Mouse (Mus musculus): Measurements from ENCODE around the gene Rarb.

Rarb gene

GRCm38 (mm10) chr14:16733595-16734298 is 85.2 kb downstream of the Rarb start:
- DNase-seq: no peak

GRCm38 (mm10) chr14:16732054-16732453 is 86.9 kb downstream of the Rarb start:
- DNase-seq: no peak

GRCm38 (mm10) chr14:16728175-16728838 is 90.6 kb downstream of the Rarb start:
- no peak for DNase-seq

DNA sequence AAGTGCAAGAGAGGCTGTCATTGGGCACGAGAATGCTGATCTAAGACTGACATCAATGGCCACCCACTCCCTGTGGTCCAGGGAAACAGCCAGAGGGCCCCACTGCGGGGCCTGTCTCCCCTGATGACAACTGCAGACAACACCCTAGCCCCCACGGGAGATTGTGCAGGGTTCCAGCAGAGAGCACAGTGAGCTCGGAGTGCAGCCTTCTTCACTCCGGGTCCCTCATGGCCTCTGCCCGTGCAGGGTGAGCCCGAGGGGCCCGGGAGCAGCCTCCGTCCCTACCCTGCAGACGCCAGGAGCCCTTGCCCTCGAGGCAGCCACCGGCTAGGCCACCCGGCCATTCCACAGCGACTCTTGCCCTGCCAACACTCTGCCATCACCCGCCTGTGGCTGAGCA is 95.0 kb downstream of the Rarb start:
- no peak for DNase-seq

GRCm38 (mm10) chr14:16717821-16718220 is 101.1 kb downstream of the Rarb start:
- no peak for DNase-seq

- no peak for DNase-seq
These were observed 104.5 kb downstream of the Rarb start for GRCm38 (mm10) chr14:16714344-16714955.

GRCm38 (mm10) chr14:16713773-16714172 is 105.2 kb downstream of the Rarb start:
- DNase-seq: no peak

DNA sequence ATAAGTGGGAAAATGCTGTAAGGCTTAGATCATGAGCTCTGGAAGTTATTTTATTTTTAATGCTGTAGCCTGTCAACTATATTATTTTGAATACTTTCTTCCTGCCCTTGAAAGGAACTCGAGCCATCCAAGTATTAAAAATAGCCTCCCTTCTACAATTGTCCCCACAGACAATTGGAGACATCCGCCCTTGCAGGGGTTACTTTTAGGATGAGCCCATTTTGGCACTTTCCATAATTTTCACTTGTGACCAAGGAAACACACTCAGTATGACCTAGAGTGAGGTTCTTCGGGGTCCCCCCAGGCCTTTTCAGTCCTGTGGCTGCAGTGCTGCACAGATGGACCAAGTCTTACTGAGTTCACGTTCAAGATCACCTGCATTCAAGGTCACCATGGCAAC is 119.7 kb downstream of the Rarb start:
- no peak for DNase-seq

DNA sequence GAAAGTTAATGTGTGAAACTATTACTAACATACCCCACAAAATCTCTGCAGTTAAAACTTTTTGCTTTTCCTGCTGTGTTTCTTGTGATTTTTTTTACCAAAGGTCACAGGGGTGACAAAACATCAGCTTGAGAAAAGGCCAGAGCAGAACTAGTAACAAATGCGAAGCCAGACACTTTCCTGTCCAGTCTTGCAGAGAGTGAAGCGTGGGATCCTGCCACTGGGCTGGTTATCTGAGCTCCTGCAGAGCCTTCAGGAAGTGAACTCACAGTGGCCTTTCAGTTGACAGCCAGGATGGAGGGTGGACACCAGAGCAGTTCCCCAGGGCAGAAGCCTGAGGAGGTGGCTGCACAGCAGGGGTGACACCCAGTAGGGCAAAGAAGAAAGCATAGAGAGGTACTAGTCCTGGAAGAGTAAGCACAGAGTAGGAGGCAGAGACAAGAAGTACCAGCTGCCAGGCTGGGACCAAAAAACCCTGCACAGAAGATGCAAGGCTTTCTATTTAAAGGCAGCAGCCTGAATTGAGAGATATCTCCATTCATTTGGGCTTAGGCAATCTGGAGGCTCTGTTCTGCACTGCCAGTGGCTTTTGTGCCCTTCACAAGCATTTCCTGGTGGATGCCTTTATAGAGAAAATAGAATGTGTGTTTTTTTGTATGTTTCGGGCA is 123.4 kb downstream of the Rarb start:
- DNase-seq: peak; percentile 12

- DNase-seq: no peak
These were observed 140.6 kb downstream of the Rarb start for GRCm38 (mm10) chr14:16678335-16678734.

DNA sequence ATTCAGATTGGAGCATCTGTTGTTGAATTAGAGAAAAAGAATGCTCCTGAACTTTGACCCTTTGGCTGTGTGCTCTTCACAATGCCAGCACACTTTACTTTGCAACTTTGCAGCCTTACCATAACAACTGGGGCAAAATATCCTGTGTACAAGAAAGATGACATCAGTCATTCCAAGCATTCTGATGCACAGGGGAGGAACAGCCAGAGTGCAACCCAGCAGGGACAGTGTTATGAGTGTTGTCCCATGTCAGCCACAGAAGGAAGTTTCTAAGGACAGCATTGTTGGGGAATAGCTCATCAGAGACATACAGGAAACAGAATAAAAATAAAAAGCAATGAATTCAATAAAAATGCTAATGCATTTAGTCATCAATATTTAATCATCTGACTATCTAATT is 141.9 kb downstream of the Rarb start:
- no peak for DNase-seq

GRCm38 (mm10) chr14:16670571-16670970 is 148.4 kb downstream of the Rarb start:
- DNase-seq: no peak

GRCm38 (mm10) chr14:16639153-16639943 is 179.6 kb downstream of the Rarb start:
- DNase-seq: no peak

GRCm38 (mm10) chr14:16613975-16614374 is 205.0 kb downstream of the Rarb start:
- DNase-seq: no peak

DNA sequence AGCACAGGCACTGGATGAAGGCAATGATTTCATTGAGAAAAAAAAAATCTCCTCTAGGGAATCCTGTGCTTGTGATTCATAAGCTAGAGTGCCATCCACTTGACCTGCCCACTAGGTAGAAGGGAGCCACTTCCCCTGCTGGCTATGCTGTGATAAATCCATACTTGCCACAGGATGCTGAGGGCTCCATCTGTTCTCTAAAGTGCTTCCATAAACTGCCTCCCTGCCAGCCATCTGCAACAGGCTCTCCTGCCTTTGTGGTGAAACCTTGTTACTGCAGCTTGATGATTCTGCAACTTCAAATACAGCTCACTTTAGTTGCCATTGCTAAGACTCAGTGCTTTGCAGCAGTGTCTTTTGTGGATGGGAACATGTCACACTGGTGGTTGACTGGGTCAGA is 213.5 kb downstream of the Rarb start:
- DNase-seq: no peak

- DNase-seq: no peak
These were observed 214.4 kb downstream of the Rarb start for GRCm38 (mm10) chr14:16604469-16605064.

DNA sequence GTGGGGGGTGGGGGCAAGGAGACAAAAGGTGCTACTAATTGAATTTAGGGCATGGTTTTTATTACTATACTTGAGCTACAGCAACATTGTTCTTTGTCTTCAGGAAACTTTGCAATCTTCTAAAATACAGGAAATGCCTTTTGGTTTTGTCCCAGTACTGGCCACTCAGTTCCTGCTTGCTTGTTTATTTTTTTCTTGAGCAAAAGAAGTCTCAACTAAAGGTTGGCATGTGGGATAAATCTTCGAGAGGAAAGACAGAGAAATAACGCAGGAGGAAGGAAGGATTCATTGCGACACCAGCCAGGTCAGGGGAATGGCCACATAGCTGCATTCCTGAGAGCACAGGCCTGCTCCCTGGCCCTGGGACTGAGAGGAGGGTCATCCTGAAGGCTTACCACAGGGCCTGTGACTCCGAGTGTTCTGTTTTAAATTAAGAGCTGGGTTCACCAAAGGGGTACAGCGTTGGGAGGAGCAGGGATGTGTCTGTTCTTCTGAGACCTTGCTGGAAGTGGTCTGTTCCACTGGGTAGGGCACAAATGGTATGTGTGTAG is 215.8 kb downstream of the Rarb start:
- DNase-seq: peak; percentile 5

DNA sequence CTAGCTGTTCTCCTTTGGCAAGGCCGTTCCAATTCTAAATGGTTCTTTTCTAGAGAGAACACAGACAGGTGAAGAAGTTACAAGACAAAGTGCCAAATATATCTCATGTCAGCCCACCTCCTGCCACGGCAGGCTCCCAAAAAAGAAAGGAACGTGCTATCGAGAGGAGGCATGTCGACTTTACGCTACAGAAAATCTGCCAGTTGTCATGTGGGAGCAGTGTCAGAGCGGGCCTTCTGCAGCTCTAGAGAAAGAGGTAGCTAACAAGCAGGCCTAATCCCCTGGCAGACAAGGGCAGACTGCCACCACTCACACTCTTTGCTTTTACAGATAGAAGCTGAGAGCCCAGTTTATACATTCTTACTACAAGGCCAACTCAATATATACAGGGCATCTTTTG is 219.7 kb downstream of the Rarb start:
- no peak for DNase-seq

GRCm38 (mm10) chr14:16598074-16598501 is 220.9 kb downstream of the Rarb start:
- peak; percentile 6 for DNase-seq

- no peak for DNase-seq
These were observed 229.8 kb downstream of the Rarb start for GRCm38 (mm10) chr14:16589139-16589538.

- DNase-seq: no peak
These were observed 240.9 kb downstream of the Rarb start for GRCm38 (mm10) chr14:16578100-16578499.

GRCm38 (mm10) chr14:16577049-16577448 is 241.9 kb downstream of the Rarb start:
- no peak for DNase-seq

All from liver (tissue).